Mouse (Mus musculus): ENCODE results near the gene Rbm8a2. TPM values are rescaled to one million over a fixed set of nuclear protein-coding genes. Genes with fewer than 3 reads are reported as not detected.
"Not testable (repeated sequence)": the region's sequence is repeated elsewhere in the genome, so short reads cannot be mapped to it uniquely, and the experiment has no call there.

Rbm8a2 gene
- 0.39 and 0.45 TPM in 2 replicates for polyA plus RNA-seq (2015; fragmentation: Nextera tagmentation; extraction: Ambion mirVana)

DNA sequence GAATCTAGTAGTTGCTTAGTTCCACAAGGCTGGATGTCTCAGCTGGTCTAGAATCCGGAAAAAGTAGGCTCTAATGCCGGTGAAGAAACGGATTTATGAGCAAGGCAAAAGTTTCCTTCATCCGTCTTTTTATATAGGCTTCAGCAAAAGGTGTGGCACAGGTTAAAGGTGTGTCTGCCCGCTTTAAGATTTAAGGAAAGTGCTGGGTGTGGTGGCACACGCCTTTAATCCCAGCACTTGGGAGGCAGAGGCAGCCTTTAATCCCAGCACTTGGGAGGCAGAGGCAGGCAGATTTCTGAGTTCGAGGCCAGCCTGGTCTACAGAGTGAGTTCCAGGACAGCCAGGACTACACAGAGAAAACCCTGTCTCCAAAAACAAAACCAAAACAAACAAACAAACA, at the start of gene Rbm8a2:
TSS of gene Rbm8a2 (minus strand) at position 101 of the 400 bp plus-strand sequence.
- H3K27ac ChIP-seq = not testable (repeated sequence)
- 86% methylated on average over 7 of the region's 7 CpGs for WGBS

DNA sequence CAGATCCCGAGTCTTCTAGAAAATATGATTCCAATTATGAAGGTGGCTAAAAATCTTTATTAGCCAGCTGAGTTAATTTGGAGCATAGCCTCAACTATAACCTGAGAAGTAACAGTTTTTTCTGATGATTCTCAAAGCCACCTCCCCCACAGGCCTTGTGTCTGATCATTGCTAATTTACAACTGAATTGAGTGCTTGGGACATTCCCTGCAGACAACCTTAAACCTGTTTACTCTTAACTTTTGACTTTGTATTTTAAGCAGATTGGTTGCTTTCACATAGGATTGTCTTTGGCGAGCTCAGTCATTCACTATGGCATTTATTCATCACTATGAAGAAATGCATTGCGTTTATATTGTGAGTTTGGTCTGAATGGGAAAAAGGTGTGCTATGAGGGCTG, 49.5 kb upstream of the Rbm8a2 start:
- H3K4me3 ChIP-seq = no peak overlapping the region
- no peaks in the 10 kb centered on the region for H3K36me3 ChIP-seq
- H3K27ac ChIP-seq = no peak overlapping the region
- no peak for ATAC-seq (replicated peaks; ENCODE audit: insufficient number of reproducible peaks, insufficient read depth, low FRiP score, low read depth)
- H3K4me2 ChIP-seq = no peak overlapping the region
- H3K9ac ChIP-seq = no peak overlapping the region
- 79% methylated on average over 3 of the region's 3 CpGs for WGBS
- no peaks in the 10 kb centered on the region for H3K4me1 ChIP-seq (replicated peaks)
- no peaks in the 10 kb centered on the region for H3K27me3 ChIP-seq
- H3K9me3 ChIP-seq (replicated peaks) = no peaks in the 10 kb centered on the region

More for the DNA sequence above, at the start of gene Rbm8a2:
- H3K27me3 ChIP-seq; H3K4me1 ChIP-seq (replicated peaks); H3K36me3 ChIP-seq; H3K9me3 ChIP-seq (replicated peaks); H3K4me3 ChIP-seq; H3K4me2 ChIP-seq; ATAC-seq (replicated peaks; ENCODE audit: insufficient number of reproducible peaks, insufficient read depth, low FRiP score, low read depth); H3K9ac ChIP-seq: not testable (repeated sequence)

DNA sequence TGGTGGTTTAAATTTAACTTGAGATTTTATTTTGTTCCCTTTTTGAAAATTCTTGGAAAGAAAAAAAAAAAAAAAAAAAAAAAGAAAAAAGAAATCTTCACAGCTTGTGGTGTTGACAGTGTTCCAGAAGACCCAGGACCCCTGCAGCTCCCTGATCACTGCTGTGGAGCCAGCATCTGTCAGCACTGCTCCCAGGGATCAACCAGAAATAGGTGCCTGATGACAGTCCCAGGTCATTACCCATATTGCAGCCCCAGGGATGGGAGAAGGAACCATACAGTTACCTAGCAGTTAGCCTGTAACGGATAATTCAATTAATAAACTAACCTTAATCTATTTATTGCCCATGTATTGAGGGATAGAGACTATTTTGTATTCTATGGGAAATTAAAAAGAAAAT, 45.6 kb upstream of the Rbm8a2 start:
- Histone ChIP-seq H3K36me3 (no peaks in the 10 kb centered on the region), H3K4me1 (replicated peaks) (no peaks in the 10 kb centered on the region), H3K4me2 (no peak overlapping the region), H3K27ac (no peak overlapping the region), H3K4me3 (no peak overlapping the region), H3K9ac (no peak overlapping the region), H3K27me3 (no peaks in the 10 kb centered on the region), H3K9me3 (replicated peaks) (no peaks in the 10 kb centered on the region)
- ATAC-seq (replicated peaks; ENCODE audit: insufficient number of reproducible peaks, insufficient read depth, low FRiP score, low read depth) = no peak
- WGBS = 41% methylated on average over 1 of the region's 1 CpGs

DNA sequence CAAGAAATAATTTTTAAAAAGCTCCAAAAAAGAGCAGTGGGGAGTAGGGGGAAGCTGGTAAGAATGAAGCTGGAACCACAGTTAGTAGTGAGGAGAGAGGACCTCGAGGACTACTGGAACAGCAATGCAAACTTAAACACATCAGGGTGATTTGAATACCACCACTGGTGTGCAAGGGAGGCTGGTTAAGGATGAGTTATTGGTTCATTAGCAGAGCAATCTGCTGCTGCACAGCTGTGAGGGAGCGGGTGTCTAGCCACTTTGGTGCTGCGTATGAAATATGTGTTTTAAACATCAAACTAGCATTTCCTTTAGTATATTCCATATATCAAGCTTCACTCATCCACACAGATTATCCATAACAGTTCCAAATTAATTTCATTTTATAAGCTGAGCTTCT, 39.6 kb upstream of the Rbm8a2 start:
- Histone ChIP-seq H3K9me3 (replicated peaks) (no peaks in the 10 kb centered on the region), H3K27ac (no peak overlapping the region), H3K27me3 (no peaks in the 10 kb centered on the region), H3K9ac (no peak overlapping the region), H3K4me2 (no peak overlapping the region), H3K36me3 (no peaks in the 10 kb centered on the region), H3K4me1 (replicated peaks) (no peaks in the 10 kb centered on the region), H3K4me3 (no peak overlapping the region)
- 89% methylated on average over 3 of the region's 3 CpGs for WGBS
- no peak for ATAC-seq (replicated peaks; ENCODE audit: insufficient number of reproducible peaks, insufficient read depth, low FRiP score, low read depth)

DNA sequence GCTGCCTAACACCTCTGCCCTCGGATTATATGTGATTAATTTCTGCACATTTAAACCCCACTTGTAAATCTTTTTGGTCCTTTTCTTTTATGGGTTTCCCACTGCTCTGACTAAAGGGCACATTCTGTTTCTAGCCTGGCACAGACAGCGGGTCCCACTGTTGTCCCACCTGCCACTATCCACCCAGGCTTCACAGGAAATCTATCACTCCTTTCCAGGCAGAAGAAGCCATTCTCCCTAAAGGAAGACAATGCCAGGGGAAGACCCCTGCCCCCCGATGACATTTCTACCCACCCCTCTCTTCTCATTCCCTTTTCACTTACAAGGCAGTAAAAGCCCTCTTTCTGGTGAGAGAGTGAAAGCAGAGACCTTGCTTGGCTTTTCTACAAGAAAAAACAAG, 37.2 kb upstream of the Rbm8a2 start:
- ATAC-seq (replicated peaks; ENCODE audit: insufficient number of reproducible peaks, insufficient read depth, low FRiP score, low read depth) = no peak
- no peaks in the 10 kb centered on the region for H3K36me3 ChIP-seq
- no peak overlapping the region for H3K4me3 ChIP-seq
- H3K4me1 ChIP-seq (replicated peaks) = no peaks in the 10 kb centered on the region
- WGBS = 62% methylated on average over 3 of the region's 3 CpGs
- no peaks in the 10 kb centered on the region for H3K27me3 ChIP-seq
- no peaks in the 10 kb centered on the region for H3K9me3 ChIP-seq (replicated peaks)
- no peak overlapping the region for H3K9ac ChIP-seq
- H3K4me2 ChIP-seq = no peak overlapping the region
- H3K27ac ChIP-seq = no peak overlapping the region

DNA sequence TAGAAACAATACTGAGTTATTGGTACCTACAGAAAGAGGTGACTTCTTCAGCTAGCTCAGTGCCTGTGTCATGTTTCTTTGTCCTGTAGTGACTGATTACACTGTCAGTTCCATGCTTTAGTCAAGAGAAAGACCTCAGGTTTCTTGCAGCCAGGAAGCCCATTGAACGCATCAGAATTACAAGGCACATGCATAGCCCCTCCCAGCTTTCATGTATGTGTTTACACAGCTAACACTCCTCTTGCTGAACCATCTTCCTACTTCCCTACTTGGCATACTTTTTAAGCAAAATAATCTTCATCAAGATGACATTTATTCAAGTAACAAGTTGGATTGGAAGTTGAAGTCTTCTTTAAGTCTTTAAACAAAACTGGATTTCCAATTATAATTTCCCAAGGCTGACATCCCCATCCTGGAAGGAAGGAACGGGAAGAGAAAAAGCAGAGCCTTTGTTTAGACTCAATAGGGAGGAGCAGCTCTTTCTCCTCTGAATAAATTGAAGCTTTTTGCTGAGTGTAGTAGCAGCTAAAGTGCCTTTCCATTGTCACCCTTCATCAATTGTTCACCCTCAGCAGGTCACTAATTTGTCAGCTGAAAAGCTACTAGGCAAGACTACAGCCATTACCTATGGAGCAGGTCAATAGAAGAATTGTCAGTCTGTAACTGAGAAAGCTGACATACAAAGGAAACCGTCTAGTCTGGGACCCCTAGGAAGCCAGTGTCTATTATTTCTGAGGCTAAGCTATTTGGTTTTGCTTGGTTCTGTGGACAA, 34.8 kb upstream of the Rbm8a2 start:
- Histone ChIP-seq H3K9ac (no peak overlapping the region), H3K4me2 (no peak overlapping the region), H3K36me3 (no peaks in the 10 kb centered on the region), H3K9me3 (replicated peaks) (no peaks in the 10 kb centered on the region), H3K27me3 (no peaks in the 10 kb centered on the region), H3K27ac (no peak overlapping the region), H3K4me1 (replicated peaks) (no peaks in the 10 kb centered on the region), H3K4me3 (no peak overlapping the region)
- ATAC-seq (replicated peaks; ENCODE audit: insufficient number of reproducible peaks, insufficient read depth, low FRiP score, low read depth) = no peak
- 54% methylated on average over 3 of the region's 3 CpGs for WGBS

DNA sequence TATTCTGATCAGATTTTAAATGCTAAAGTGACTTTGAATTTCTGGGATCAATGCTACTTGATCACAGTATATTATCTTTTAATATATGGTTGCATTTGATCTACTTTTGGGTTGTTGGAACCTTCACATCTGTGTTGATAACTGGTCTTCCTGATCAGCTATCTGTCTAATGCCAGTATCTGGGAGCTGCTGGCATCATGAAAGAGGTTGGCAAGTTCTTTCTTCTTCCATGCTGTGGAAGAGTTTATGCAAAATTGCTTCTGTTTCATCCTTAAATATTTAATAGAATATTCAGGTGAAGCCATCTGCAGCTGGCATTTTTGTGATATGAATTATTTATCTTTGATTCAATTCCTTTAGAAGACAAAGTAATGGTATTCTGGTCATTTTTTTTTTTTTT, 32.6 kb upstream of the Rbm8a2 start:
- no peak overlapping the region for H3K27ac ChIP-seq
- H3K36me3 ChIP-seq = no peaks in the 10 kb centered on the region
- ATAC-seq (replicated peaks; ENCODE audit: insufficient number of reproducible peaks, insufficient read depth, low FRiP score, low read depth) = no peak
- H3K4me3 ChIP-seq = no peak overlapping the region
- no peak overlapping the region for H3K9ac ChIP-seq
- no peaks in the 10 kb centered on the region for H3K27me3 ChIP-seq
- H3K4me2 ChIP-seq = no peak overlapping the region
- H3K9me3 ChIP-seq (replicated peaks) = no peaks in the 10 kb centered on the region
- no peaks in the 10 kb centered on the region for H3K4me1 ChIP-seq (replicated peaks)

DNA sequence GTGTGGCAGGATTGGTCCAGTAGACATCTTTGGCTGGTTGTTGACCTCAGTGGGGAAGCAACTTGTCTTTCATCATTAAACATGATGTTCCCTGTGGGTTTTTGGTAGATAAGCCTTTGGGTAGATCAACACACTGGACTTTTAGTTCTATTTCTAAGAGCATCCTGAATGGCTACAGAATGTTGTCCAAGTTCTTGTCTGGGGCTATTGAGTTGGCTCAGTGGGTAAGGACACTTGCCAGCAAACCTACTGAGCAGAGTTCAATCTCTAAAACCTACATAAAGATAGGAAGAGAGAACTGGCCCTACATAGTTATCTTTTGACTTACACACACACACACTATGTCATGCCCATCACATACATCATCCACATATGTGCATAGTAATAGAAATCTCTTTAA, 32.2 kb upstream of the Rbm8a2 start:
- H3K27ac ChIP-seq = no peak overlapping the region
- H3K9me3 ChIP-seq (replicated peaks) = no peaks in the 10 kb centered on the region
- no peaks in the 10 kb centered on the region for H3K27me3 ChIP-seq
- H3K36me3 ChIP-seq = no peaks in the 10 kb centered on the region
- no peaks in the 10 kb centered on the region for H3K4me1 ChIP-seq (replicated peaks)
- ATAC-seq (replicated peaks; ENCODE audit: insufficient number of reproducible peaks, insufficient read depth, low FRiP score, low read depth) = no peak
- H3K4me3 ChIP-seq = no peak overlapping the region
- no peak overlapping the region for H3K4me2 ChIP-seq
- no peak overlapping the region for H3K9ac ChIP-seq

DNA sequence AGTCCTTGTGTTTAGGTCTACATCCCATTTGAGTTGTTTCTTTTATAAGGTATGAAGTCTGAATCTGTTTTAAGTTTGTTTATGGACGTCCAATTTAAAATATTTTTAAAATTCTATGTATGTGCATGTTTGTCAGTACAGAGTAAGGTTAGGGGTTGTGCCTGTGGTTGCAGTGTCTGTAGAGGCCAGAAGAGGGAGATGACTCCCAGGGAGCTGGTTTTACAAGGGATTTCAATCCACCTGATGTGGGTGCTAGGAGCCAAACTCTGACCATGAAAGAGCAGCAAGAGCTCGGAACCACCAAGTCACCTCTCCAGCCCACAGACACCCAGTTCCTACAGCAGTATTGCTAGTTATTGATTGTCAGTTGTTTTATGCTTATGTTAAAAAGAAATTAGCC, 29.5 kb upstream of the Rbm8a2 start:
- Histone ChIP-seq H3K9ac (no peak overlapping the region), H3K9me3 (replicated peaks) (no peaks in the 10 kb centered on the region), H3K36me3 (no peaks in the 10 kb centered on the region), H3K27me3 (no peaks in the 10 kb centered on the region), H3K4me3 (no peak overlapping the region), H3K27ac (no peak overlapping the region), H3K4me1 (replicated peaks) (no peaks in the 10 kb centered on the region), H3K4me2 (no peak overlapping the region)
- no peak for ATAC-seq (replicated peaks; ENCODE audit: insufficient number of reproducible peaks, insufficient read depth, low FRiP score, low read depth)
- 84% methylated on average over 2 of the region's 2 CpGs for WGBS

DNA sequence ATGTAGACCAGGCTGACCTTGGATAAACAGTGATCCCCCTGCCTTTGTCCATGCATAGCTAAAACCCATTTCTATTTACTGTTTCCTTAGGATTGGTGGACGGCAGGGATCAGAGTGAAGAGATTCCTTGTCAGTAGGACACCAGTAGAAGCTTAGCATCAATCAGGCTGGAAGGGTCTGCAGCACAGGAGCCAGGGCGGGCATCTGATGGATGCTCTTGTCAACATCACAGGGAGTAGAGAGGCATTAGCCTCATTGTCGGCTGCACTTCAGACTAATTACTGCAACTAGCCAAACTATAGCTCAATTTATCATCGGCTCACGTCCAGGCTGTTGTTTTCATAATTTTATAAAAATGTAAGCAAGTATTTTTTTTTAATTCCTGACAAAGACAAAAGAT, 21.7 kb upstream of the Rbm8a2 start:
- 69% methylated on average over 5 of the region's 5 CpGs for WGBS
- no peaks in the 10 kb centered on the region for H3K27me3 ChIP-seq

DNA sequence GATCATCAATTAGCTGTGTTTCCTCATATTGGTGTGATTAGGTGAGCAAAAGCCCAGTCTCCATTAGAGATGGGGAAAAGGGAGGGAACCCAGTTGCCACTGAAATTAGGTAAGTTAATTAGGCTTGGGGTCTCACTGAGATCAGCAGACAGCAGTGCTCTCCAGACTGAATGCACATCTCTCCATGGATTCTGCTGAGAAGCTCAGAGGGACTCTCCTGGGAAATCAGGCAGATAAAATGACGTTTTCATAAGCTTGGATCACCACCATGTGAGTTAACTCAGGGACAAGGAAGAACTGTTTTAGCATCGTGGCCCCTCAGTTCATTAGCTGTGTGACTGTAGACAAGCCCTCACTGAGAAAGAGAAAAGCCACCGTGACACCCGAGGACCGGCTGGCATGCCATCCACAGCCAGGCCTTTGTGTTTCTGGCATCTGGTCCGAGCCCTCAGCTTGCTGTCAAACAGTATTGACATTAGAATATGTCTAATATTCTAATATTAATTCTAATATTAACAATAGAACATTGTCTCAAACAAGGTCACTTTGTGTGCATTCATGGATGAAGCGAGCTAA, 18.2 kb upstream of the Rbm8a2 start:
- no peak overlapping the region for H3K9ac ChIP-seq
- ATAC-seq (replicated peaks; ENCODE audit: insufficient number of reproducible peaks, insufficient read depth, low FRiP score, low read depth) = no peak
- WGBS = 70% methylated on average over 7 of the region's 7 CpGs
- no peak overlapping the region for H3K27ac ChIP-seq
- H3K9me3 ChIP-seq (replicated peaks) = no peaks in the 10 kb centered on the region
- H3K27me3 ChIP-seq = no peaks in the 10 kb centered on the region
- no peaks in the 10 kb centered on the region for H3K4me1 ChIP-seq (replicated peaks)
- no peak overlapping the region for H3K4me3 ChIP-seq
- no peaks in the 10 kb centered on the region for H3K36me3 ChIP-seq
- no peak overlapping the region for H3K4me2 ChIP-seq

More for the DNA sequence above, 21.7 kb upstream of the Rbm8a2 start:
- no peak for ATAC-seq (replicated peaks; ENCODE audit: insufficient number of reproducible peaks, insufficient read depth, low FRiP score, low read depth)
- Histone ChIP-seq H3K36me3 (no peaks in the 10 kb centered on the region), H3K27ac (no peak overlapping the region), H3K4me1 (replicated peaks) (no peaks in the 10 kb centered on the region), H3K4me3 (no peak overlapping the region), H3K4me2 (no peak overlapping the region), H3K9me3 (replicated peaks) (no peaks in the 10 kb centered on the region), H3K9ac (no peak overlapping the region)

DNA sequence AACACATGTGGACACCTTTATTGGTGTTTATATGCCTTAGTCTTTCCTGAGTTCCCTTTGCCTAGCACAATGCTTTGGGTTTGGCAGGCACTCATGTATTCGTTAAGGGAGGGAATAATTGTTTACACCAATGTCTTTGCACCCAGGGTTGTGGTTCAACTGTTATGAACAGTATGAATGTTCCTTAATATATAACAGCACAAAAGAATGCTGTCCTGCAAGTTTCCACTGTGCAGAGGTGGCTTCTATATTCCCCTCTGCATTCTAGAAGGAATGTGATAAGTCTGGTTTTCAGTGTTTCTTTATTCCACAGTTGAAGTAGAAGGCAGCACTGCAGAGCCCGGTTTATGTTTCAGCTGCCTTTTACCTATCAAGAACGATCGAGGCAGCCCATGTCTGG, 10.0 kb upstream of the Rbm8a2 start:
- no peaks in the 10 kb centered on the region for H3K9me3 ChIP-seq (replicated peaks)
- H3K27me3 ChIP-seq = no peaks in the 10 kb centered on the region
- 77% methylated on average over 4 of the region's 4 CpGs for WGBS
- ATAC-seq (replicated peaks; ENCODE audit: insufficient number of reproducible peaks, insufficient read depth, low FRiP score, low read depth) = no peak
- no peaks in the 10 kb centered on the region for H3K36me3 ChIP-seq
- no peak overlapping the region for H3K4me3 ChIP-seq
- H3K27ac ChIP-seq = no peak overlapping the region
- no peak overlapping the region for H3K9ac ChIP-seq
- H3K4me2 ChIP-seq = no peak overlapping the region
- H3K4me1 ChIP-seq (replicated peaks) = no peaks in the 10 kb centered on the region
